Mouse (Mus musculus) liver, embryonic 14.5 days (tissue): ENCODE results near the gene Lmo1.

ENCODE experiments used
- CTCF ChIP-seq: IDR thresholded peaks from 2 replicates; pipeline ENCODE4 v1.5.1; 2016; ENCODE audit warnings: antibody characterized with exemption, low read depth, control low read depth
- EP300 ChIP-seq: IDR thresholded peaks from 2 replicates; pipeline ENCODE4 v1.6.1; 2016; ENCODE audit warnings: antibody characterized with exemption, low read depth

- no peak for TF ChIP-seq CTCF
- TF ChIP-seq EP300: no peak
Observed at GRCm38 (mm10) chr7:109137441-109137840, 37.6 kb downstream of the Lmo1 start.
